Mouse (Mus musculus) bone marrow macrophage, adult 2 months (primary cell): Measurements from ENCODE around the gene Gsdma2.

Source experiments
- CTCF ChIP-seq: IDR thresholded peaks from 2 replicates; pipeline ENCODE4 v1.5.1; 2012; ENCODE audit warnings: low read depth, mild to moderate bottlenecking, low read length, moderate library complexity
- POLR2A ChIP-seq: IDR thresholded peaks from 2 replicates; pipeline ENCODE4 v1.6.1; 2012; ENCODE audit warnings: mild to moderate bottlenecking, low read depth, low read length, borderline replicate concordance

- TF ChIP-seq CTCF = no peak
- TF ChIP-seq POLR2A = no peak
Measured at GRCm38 (mm10) chr11:98606763-98607162, 39.8 kb upstream of the Gsdma2 start.
